Mouse (Mus musculus): ENCODE measurements around the gene Des. TPM values are rescaled to one million over a fixed set of nuclear protein-coding genes. Genes with fewer than 3 reads are reported as not detected.

Des gene
- polyA plus RNA-seq (2014; fragmentation: Nextera tagmentation; extraction: Ambion mirVana), result 0.86 and 1.5 TPM in 2 replicates

DNA sequence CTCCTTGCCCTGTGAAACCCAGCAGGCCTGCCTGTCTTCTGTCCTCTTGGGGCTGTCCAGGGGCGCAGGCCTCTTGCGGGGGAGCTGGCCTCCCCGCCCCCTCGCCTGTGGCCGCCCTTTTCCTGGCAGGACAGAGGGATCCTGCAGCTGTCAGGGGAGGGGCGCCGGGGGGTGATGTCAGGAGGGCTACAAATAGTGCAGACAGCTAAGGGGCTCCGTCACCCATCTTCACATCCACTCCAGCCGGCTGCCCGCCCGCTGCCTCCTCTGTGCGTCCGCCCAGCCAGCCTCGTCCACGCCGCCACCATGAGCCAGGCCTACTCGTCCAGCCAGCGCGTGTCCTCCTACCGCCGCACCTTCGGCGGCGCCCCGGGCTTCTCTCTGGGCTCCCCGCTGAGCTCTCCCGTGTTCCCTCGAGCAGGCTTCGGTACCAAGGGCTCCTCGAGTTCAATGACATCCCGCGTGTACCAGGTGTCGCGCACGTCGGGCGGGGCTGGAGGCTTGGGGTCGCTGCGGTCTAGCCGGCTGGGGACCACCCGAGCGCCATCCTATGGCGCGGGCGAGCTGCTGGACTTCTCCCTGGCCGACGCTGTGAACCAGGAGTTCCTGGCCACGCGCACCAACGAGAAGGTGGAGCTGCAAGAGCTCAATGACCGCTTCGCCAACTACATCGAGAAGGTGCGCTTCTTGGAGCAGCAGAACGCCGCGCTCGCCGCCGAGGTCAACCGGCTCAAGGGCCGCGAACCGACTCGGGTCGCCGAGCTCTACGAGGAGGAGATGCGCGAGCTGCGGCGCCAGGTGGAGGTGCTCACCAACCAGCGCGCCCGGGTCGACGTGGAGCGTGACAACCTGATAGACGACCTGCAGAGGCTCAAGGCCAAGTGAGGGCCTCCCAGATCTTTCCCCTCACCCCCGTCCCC is at the start of gene Des:
Des (plus strand) TSS at position 218 of the 920 bp plus-strand sequence.
- 2% methylated on average over 79 of the region's 80 CpGs for WGBS
- Histone ChIP-seq H3K4me2 (ENCODE audit: low read depth, low read length, severe bottlenecking) (peak within 1 kb of the TSS; percentile 54), H3K4me1 (replicated peaks; ENCODE audit: control insufficient read depth, insufficient read depth, low read length) (peaks cover 4% of the 10 kb centered on the region), H3K27me3 (ENCODE audit: control insufficient read depth, insufficient read depth, low read length) (peaks cover 30% of the 10 kb centered on the region), H3K9ac (ENCODE audit: low read length) (no peak within 1 kb of the TSS), H3K36me3 (ENCODE audit: control insufficient read depth, insufficient read depth, low read length) (no peaks in the 10 kb centered on the region), H3K27ac (ENCODE audit: low read depth, low read length) (no peak within 1 kb of the TSS), H3K9me3 (ENCODE audit: control insufficient read depth, low read length) (no peaks in the 10 kb centered on the region), H3K4me3 (ENCODE audit: low read depth, low read length) (peak within 1 kb of the TSS; percentile 25)
- ATAC-seq (replicated peaks; ENCODE audit: low FRiP score) (no peak), DNase-seq (ENCODE audit: low spot score) (peak; percentile 60)

DNA sequence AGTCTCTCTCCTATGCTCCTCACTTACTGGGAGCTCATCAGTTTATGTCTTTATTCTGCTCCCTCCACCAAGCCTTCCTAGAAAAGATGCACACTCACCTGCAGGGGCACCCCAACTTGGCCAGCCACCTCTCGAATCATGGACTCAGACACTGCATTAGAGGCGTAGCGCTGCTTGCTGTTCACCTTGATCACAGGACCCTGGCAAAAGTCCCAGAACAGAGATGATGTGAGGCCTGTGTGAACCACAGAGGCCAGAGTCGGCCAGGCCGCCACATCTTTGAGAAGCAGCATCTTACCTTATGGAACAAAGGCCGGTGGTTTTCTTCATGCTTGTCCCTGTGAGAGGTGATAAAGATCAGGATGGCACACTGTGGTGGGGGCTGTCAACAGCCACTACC is 48.4 kb upstream of the Des start:
- ATAC-seq (replicated peaks; ENCODE audit: low FRiP score) (no peak), DNase-seq (ENCODE audit: low spot score) (no peak)
- no peak overlapping the region for H3K4me2 ChIP-seq (ENCODE audit: low read depth, low read length, severe bottlenecking)
- H3K27ac ChIP-seq (ENCODE audit: low read depth, low read length), result no peak overlapping the region
- H3K4me1 ChIP-seq (replicated peaks; ENCODE audit: control insufficient read depth, insufficient read depth, low read length), result no peaks in the 10 kb centered on the region; the same call in 1 of the 2 replicates
- H3K4me3 ChIP-seq (ENCODE audit: low read depth, low read length), result no peak overlapping the region
- peaks cover 6% of the 10 kb centered on the region; the same call in 1 of the 2 replicates for H3K36me3 ChIP-seq (ENCODE audit: control insufficient read depth, insufficient read depth, low read length)
- 93% methylated on average over 6 of the region's 6 CpGs for WGBS
- no peaks in the 10 kb centered on the region for H3K9me3 ChIP-seq (ENCODE audit: control insufficient read depth, low read length)
- H3K9ac ChIP-seq (ENCODE audit: low read length), result no peak overlapping the region
- H3K27me3 ChIP-seq (ENCODE audit: control insufficient read depth, insufficient read depth, low read length), result no peaks in the 10 kb centered on the region

DNA sequence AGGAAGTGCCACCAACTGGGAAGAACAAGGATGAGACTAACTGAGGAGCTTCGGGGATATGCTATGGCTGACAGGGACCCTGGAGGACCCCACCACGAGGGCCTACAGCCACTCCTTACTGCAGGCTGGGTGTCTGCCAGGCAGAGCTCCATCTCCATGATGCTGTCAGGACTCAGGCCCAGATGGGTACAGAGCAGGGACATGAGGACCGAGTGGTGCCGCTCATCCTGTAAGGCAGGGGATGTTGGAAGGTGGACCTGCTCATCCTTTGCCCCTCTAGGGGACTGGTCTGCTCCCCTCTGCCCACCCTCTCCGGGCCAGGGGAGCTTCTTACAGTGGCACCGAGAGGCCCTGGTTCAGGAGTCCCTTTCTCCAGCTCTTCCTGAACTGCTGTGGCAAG is 45.1 kb upstream of the Des start:
- no peak overlapping the region for H3K4me3 ChIP-seq (ENCODE audit: low read depth, low read length)
- H3K27me3 ChIP-seq (ENCODE audit: control insufficient read depth, insufficient read depth, low read length), result no peaks in the 10 kb centered on the region
- DNase-seq (ENCODE audit: low spot score) (no peak), ATAC-seq (replicated peaks; ENCODE audit: low FRiP score) (no peak)
- H3K27ac ChIP-seq (ENCODE audit: low read depth, low read length), result no peak overlapping the region
- no peak overlapping the region for H3K9ac ChIP-seq (ENCODE audit: low read length)
- H3K9me3 ChIP-seq (ENCODE audit: control insufficient read depth, low read length), result no peaks in the 10 kb centered on the region
- peaks cover 6% of the 10 kb centered on the region; the same call in 1 of the 2 replicates for H3K36me3 ChIP-seq (ENCODE audit: control insufficient read depth, insufficient read depth, low read length)
- H3K4me2 ChIP-seq (ENCODE audit: low read depth, low read length, severe bottlenecking), result no peak overlapping the region
- H3K4me1 ChIP-seq (replicated peaks; ENCODE audit: control insufficient read depth, insufficient read depth, low read length), result no peaks in the 10 kb centered on the region; the same call in 1 of the 2 replicates
- WGBS, result 88% methylated on average over 6 of the region's 6 CpGs

DNA sequence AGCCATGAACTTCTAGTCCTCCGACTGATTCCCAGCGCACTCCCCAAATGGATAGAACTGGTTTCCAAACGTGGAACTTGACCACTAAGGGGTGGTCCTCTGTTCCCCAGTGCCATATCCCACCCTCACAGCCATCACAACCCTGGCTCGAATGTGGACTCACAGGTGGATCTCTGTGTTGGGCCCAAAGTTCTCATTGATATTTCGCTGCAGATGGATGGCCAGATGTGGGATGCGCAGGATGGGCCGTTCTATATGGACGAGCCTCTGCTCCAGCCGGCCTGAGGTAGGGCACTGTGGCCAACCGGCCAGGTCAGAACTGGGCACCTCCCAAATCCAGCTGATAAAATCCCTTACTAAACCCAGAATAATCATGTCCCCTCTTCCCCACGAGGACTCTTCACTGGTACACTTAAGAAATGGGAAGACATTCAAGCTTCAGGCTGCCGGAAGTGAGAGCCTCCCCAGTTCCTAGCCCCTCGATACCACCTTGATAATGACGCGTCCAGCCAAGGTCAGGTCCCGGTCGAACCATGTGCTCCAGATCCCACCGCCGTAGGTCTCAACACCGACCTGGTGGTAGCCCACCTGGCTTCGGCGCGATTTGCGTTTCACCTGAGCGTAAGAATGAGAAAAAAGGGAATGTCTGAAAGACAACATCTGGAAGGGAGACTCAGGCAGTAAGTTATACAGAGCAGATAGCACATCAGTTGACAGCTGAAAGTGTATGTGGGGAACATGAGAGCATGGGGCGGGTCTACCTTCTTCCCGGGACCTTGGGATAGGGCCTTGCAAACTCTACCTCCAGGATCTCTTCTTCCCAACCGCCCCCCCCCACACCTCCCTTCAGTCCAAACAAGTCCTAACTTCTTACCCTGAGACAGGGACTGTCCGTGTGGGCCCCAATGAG is 44.4 kb upstream of the Des start:
- H3K27me3 ChIP-seq (ENCODE audit: control insufficient read depth, insufficient read depth, low read length), result no peaks in the 10 kb centered on the region
- peak overlapping the region; percentile 73 for H3K9ac ChIP-seq (ENCODE audit: low read length)
- peaks cover 6% of the 10 kb centered on the region; the same call in 1 of the 2 replicates for H3K36me3 ChIP-seq (ENCODE audit: control insufficient read depth, insufficient read depth, low read length)
- H3K4me2 ChIP-seq (ENCODE audit: low read depth, low read length, severe bottlenecking), result peak overlapping the region; percentile 71
- WGBS, result 89% methylated on average over 29 of the region's 29 CpGs
- H3K4me3 ChIP-seq (ENCODE audit: low read depth, low read length), result peak overlapping the region; percentile 66
- DNase-seq (ENCODE audit: low spot score) (no peak), ATAC-seq (replicated peaks; ENCODE audit: low FRiP score) (no peak)
- no peak overlapping the region for H3K27ac ChIP-seq (ENCODE audit: low read depth, low read length)
- H3K4me1 ChIP-seq (replicated peaks; ENCODE audit: control insufficient read depth, insufficient read depth, low read length), result no peaks in the 10 kb centered on the region; the same call in 1 of the 2 replicates
- no peaks in the 10 kb centered on the region for H3K9me3 ChIP-seq (ENCODE audit: control insufficient read depth, low read length)

DNA sequence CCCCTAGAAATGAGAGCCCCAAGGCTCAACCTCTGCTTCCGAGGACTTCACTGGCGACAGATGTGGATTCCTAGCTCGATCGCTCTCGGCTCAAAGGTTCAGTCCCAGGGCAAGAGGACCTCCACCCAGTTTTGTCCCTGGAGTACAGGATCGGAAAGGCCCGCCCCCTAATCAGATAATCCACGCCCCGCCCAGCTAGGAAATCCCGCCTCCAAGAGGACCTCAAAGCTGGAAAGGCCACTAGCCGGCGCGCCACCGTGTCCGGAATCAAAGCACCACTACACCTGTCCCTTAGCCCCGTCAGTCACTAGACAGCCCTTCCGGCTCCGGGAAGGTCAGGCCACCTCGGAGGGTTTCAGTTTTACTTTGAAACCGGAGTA is 43.3 kb upstream of the Des start:
- Histone ChIP-seq H3K27me3 (ENCODE audit: control insufficient read depth, insufficient read depth, low read length) (no peaks in the 10 kb centered on the region), H3K4me2 (ENCODE audit: low read depth, low read length, severe bottlenecking) (peak overlapping the region; percentile 71), H3K9me3 (ENCODE audit: control insufficient read depth, low read length) (no peaks in the 10 kb centered on the region), H3K4me3 (ENCODE audit: low read depth, low read length) (peak overlapping the region; percentile 66), H3K36me3 (ENCODE audit: control insufficient read depth, insufficient read depth, low read length) (peaks cover 2% of the 10 kb centered on the region; the same call in 1 of the 2 replicates), H3K4me1 (replicated peaks; ENCODE audit: control insufficient read depth, insufficient read depth, low read length) (no peaks in the 10 kb centered on the region; the same call in 1 of the 2 replicates), H3K27ac (ENCODE audit: low read depth, low read length) (peak overlapping the region; percentile 72), H3K9ac (ENCODE audit: low read length) (peak overlapping the region; percentile 73)
- ATAC-seq (replicated peaks; ENCODE audit: low FRiP score), result peak; percentile 54
- peak; percentile 91 for DNase-seq (ENCODE audit: low spot score)
- 1% methylated on average over 20 of the region's 20 CpGs for WGBS

DNA sequence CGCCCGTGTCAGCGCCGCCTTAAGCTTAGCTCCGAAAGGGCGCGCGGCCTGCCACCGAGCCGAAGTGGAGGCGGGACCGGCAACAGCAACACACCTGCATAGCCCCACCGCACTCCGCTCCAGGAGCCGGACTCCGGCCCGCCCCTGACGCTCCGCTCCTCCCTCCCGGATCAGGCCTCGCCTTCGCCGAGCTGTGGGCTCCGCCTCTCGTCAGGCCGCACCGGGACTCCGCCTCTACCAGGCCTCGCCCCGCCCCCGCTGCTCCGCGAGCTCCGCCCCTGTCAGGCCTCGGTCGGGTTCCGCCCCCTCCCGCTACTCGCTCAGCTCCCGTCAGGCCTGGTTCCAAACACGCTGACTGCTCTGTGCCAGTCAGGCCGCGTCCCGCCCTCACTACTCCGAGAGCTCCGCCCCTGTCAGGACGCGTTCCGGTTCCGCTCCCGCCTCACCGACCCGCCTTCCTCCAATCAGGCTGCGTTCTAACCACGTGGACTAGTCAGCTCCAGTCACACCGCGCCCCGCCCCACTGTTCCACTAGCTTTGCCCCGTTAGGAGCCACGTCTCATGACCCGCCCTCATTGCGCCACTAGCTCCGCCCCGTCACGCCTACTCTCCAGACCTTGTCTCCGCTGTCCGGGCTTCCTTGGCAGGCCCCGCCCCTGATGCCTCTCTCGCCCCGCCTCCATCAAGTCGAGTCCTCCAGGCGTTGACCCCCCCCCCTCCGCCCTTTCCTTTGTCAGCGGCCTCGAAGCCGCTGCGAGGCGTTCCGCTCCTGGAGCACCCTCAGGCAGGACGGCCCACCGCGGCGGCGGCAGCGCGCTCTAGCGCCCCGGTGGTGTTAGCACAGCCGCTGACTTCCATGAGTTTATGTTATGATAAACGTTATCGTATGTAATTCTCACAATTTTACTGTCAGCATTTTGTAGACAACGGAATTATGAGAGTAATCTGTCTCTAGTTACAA is 42.6 kb upstream of the Des start, which contains the start of gene Dnpep:
Dnpep (minus strand) TSS at position 750 of the 961 bp plus-strand sequence.
- Histone ChIP-seq H3K4me2 (ENCODE audit: low read depth, low read length, severe bottlenecking) (peak within 1 kb of the TSS; percentile 71), H3K9me3 (ENCODE audit: control insufficient read depth, low read length) (no peaks in the 10 kb centered on the region), H3K27me3 (ENCODE audit: control insufficient read depth, insufficient read depth, low read length) (no peaks in the 10 kb centered on the region), H3K27ac (ENCODE audit: low read depth, low read length) (peak within 1 kb of the TSS; percentile 72), H3K9ac (ENCODE audit: low read length) (peak within 1 kb of the TSS; percentile 73), H3K4me1 (replicated peaks; ENCODE audit: control insufficient read depth, insufficient read depth, low read length) (no peaks in the 10 kb centered on the region; the same call in 1 of the 2 replicates), H3K36me3 (ENCODE audit: control insufficient read depth, insufficient read depth, low read length) (peaks cover 2% of the 10 kb centered on the region; the same call in 1 of the 2 replicates), H3K4me3 (ENCODE audit: low read depth, low read length) (peak within 1 kb of the TSS; percentile 66)
- ATAC-seq (replicated peaks; ENCODE audit: low FRiP score) (peak; percentile 97), DNase-seq (ENCODE audit: low spot score) (peak; percentile 100)
- under 1% methylated on average over 87 of the region's 92 CpGs for WGBS

DNA sequence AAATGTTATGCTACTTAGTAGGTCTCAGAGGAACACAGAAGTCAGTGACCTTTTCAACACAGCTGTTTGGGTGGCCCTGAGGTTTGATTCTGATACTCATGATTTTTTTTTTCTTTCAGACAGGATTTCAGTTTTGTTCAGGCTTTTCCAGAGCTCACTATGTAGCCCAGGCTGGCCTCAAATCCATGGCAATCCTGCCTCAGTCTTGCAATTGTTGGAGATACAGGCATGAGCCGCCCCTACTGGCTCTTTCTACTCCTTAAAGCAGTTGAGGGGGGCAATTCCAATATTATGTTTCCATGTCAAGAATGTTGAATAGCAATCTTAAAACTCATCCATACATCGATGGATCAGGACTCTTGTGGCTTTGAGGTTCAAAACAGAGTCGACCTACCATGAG is 41.8 kb upstream of the Des start:
- WGBS, result 76% methylated on average over 3 of the region's 3 CpGs
- DNase-seq (ENCODE audit: low spot score) (no peak), ATAC-seq (replicated peaks; ENCODE audit: low FRiP score) (no peak)
- H3K36me3 ChIP-seq (ENCODE audit: control insufficient read depth, insufficient read depth, low read length), result peaks cover 1% of the 10 kb centered on the region; the same call in 1 of the 2 replicates
- no peaks in the 10 kb centered on the region; the same call in 1 of the 2 replicates for H3K4me1 ChIP-seq (replicated peaks; ENCODE audit: control insufficient read depth, insufficient read depth, low read length)
- no peak overlapping the region for H3K27ac ChIP-seq (ENCODE audit: low read depth, low read length)
- H3K9ac ChIP-seq (ENCODE audit: low read length), result peak overlapping the region; percentile 48; the same call in 1 of the 2 replicates
- no peaks in the 10 kb centered on the region for H3K9me3 ChIP-seq (ENCODE audit: control insufficient read depth, low read length)
- peak overlapping the region; percentile 46; the same call in 1 of the 2 replicates for H3K4me2 ChIP-seq (ENCODE audit: low read depth, low read length, severe bottlenecking)
- H3K4me3 ChIP-seq (ENCODE audit: low read depth, low read length), result no peak overlapping the region
- no peaks in the 10 kb centered on the region for H3K27me3 ChIP-seq (ENCODE audit: control insufficient read depth, insufficient read depth, low read length)
